Mouse (Mus musculus) liver, embryonic 11.5 days (tissue): ENCODE measurements at regions not wholly inside any gene's neighbourhood (a gene's known extent, or its start where the extent isn't known, plus 50 kb on each side); places are given as distances from the start of the nearest gene placed in this dataset.

Source experiments
- ATAC-seq: fragments of 200-750 bp; cut with Nextera tagmentation; replicated peaks from 2 replicates; pipeline ENCODE4 v1.8.0; 2017; ENCODE audit warnings: moderate number of reproducible peaks, mild to moderate bottlenecking, moderate TSS enrichment, moderate library complexity; ENCODE audit not compliant: low FRiP score
- DNase-seq: peaks from one replicate; pipeline ENCODE4 v3.0.0-alpha.2; 2017; ENCODE audit warnings: low spot score
- H3K27ac ChIP-seq: fragments of 300-500 bp; sonication (generic); 2 replicates; pipeline ENCODE4 v1.5.1; 2014; ENCODE audit warnings: mild to moderate bottlenecking, low read depth, low read length, control low read depth
- H3K27me3 ChIP-seq: fragments of 300-500 bp; sonication (generic); replicated peaks from 2 replicates; pipeline ENCODE4 v1.6.1; 2014; ENCODE audit warnings: low read length, mixed read lengths; ENCODE audit not compliant: control insufficient read depth, insufficient read depth
- H3K36me3 ChIP-seq: fragments of 300-500 bp; sonication (generic); 2 replicates; pipeline ENCODE4 v1.6.1; 2014; ENCODE audit warnings: mild to moderate bottlenecking, low read length, moderate library complexity, mixed read lengths; ENCODE audit not compliant: control insufficient read depth, insufficient read depth
- H3K4me1 ChIP-seq: fragments of 300-500 bp; sonication (generic); replicated peaks from 2 replicates; pipeline ENCODE4 v1.6.1; 2014; ENCODE audit warnings: low read length, mixed read lengths; ENCODE audit not compliant: control insufficient read depth, insufficient read depth
- H3K4me2 ChIP-seq: fragments of 300-500 bp; sonication (generic); 2 replicates; pipeline ENCODE4 v1.6.1; 2014; ENCODE audit warnings: mild to moderate bottlenecking, control low read depth, moderate library complexity
- H3K4me3 ChIP-seq: fragments of 300-500 bp; sonication (generic); 2 replicates; pipeline ENCODE4 v1.5.1; 2014; ENCODE audit warnings: low read depth, low read length, control low read depth
- H3K9ac ChIP-seq: fragments of 300-500 bp; sonication (generic); 2 replicates; pipeline ENCODE4 v1.6.1; 2014; ENCODE audit warnings: low read depth, low read length, control low read depth
- H3K9me3 ChIP-seq: fragments of 300-500 bp; sonication (generic); 2 replicates; pipeline ENCODE4 v1.6.1; 2016; ENCODE audit warnings: low read length, inconsistent platforms, mixed read lengths; ENCODE audit not compliant: control insufficient read depth
- WGBS: fragments of 180-500 bp; shearing (Covaris S2); extraction: QIAGEN DNeasy Blood & Tissue Kit; methylation state at CpG from one replicate; pipeline ENCODE4 v1.1.7; 2014; 5-methylcytosine and 5-hydroxymethylcytosine counted together

DNA sequence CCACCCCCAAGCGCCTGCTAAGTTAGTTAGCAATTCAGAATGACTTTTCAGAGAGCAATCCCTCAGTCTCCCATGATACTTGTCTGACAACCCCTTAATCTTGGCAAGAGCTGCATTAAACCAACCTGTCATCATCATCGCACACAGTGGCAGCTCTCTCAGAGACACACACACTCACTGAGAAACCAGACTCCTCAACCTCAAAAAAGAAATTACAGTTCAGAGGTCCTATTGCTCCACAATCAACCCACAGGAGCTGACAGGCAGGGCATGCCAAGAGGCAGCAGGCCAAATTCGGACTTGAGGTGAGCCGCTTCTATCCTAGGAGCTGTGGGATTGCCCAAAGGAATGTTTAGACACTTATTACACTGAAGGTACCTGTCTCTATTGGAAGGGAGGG, 343.3 kb upstream of the Clint1 start:
- no peak for DNase-seq
- H3K27me3 ChIP-seq, result no peaks in the 10 kb centered on the region
- no peak overlapping the region for H3K9ac ChIP-seq
- no peaks in the 10 kb centered on the region for H3K9me3 ChIP-seq
- ATAC-seq, result no peak
- 65% methylated on average over 4 of the region's 4 CpGs for WGBS
- H3K4me2 ChIP-seq, result no peak overlapping the region
- H3K4me1 ChIP-seq, result no peaks in the 10 kb centered on the region
- H3K36me3 ChIP-seq, result no peaks in the 10 kb centered on the region
- H3K4me3 ChIP-seq, result no peak overlapping the region
- H3K27ac ChIP-seq, result no peak overlapping the region

DNA sequence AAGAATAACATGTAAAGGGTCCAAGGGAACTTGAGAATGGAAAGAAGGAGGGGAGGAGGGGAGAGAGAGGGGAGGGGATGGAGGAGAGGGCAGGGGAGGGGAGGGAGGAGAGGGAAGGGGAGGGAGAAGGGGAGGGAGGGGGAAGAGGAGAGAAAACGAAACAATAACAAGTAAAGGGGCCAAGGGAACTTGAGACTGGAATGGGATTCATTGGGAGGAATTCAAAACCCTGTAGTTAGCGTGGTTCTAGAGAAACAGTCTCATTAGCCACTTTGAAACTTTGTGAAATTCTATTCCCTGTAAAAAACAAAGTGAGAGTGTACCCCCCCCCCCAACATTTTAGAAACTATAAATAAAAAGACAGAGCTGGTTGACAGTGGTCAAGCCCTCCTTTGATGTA, 342.6 kb upstream of the Clint1 start:
- no peaks in the 10 kb centered on the region for H3K36me3 ChIP-seq
- no peak overlapping the region for H3K27ac ChIP-seq
- no peak overlapping the region for H3K9ac ChIP-seq
- H3K27me3 ChIP-seq, result no peaks in the 10 kb centered on the region
- DNase-seq, result no peak
- H3K4me2 ChIP-seq, result no peak overlapping the region
- H3K9me3 ChIP-seq, result no peaks in the 10 kb centered on the region
- no peaks in the 10 kb centered on the region for H3K4me1 ChIP-seq
- no peak for ATAC-seq
- 44% methylated on average over 2 of the region's 2 CpGs for WGBS
- no peak overlapping the region for H3K4me3 ChIP-seq

DNA sequence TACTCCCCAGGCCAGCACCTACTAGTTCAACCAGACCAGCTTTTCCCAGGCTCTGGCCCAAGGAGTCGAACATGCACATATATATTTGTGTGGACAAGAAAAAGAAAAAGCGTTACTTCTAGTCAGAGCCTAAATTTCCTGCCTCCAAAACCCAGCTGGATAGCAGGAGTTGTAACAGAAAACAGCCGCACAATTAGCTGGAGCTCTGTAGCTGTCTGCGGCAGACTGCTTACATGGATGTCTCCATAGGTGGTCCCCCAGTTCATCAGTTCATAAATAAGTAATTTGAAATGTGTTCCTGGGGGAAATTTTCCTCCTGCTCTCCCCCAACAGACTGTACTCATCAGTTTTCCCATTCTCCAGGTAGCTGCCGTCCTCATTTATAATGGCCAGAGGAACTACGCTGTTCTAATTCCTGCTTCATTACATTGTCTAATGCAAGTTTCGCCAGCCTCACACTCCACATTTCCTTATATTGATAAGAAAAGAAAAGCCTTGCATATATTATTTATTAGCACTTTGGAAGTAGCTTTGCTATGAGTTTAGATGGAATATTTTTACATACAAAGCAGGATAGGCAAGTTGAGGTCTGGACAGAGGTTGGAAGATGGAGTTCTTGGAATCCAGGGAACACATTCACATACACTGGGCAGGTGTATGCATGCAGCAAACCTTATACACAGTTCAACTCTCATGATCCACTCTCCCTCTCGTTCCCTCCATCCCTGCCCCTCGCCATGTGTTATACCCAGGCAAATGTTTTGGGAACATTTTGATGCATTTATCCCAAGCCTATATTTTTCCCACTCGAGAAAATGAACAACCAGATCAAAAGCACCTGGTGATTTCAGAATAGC, 337.2 kb upstream of the Clint1 start:
- WGBS, result 79% methylated on average over 10 of the region's 10 CpGs
- H3K9ac ChIP-seq, result no peak overlapping the region
- no peak overlapping the region for H3K4me2 ChIP-seq
- H3K27me3 ChIP-seq, result no peaks in the 10 kb centered on the region
- no peak overlapping the region for H3K4me3 ChIP-seq
- no peak overlapping the region for H3K27ac ChIP-seq
- no peak for DNase-seq
- no peaks in the 10 kb centered on the region for H3K4me1 ChIP-seq
- H3K36me3 ChIP-seq, result no peaks in the 10 kb centered on the region
- ATAC-seq, result no peak
- no peaks in the 10 kb centered on the region for H3K9me3 ChIP-seq

GRCm38 (mm10) chr11:45524720-45525119, 327.1 kb upstream of the Clint1 start:
- Histone ChIP-seq H3K27ac (no peak overlapping the region), H3K4me3 (no peak overlapping the region), H3K36me3 (no peaks in the 10 kb centered on the region), H3K4me2 (no peak overlapping the region), H3K9me3 (no peaks in the 10 kb centered on the region), H3K9ac (no peak overlapping the region), H3K4me1 (0 out of 2 replicates have a peak, but pooled peaks cover 2% of the 10 kb centered on the region), H3K27me3 (no peaks in the 10 kb centered on the region)
- WGBS, result 59% methylated on average over 6 of the region's 6 CpGs
- ATAC-seq (no peak), DNase-seq (no peak)

DNA sequence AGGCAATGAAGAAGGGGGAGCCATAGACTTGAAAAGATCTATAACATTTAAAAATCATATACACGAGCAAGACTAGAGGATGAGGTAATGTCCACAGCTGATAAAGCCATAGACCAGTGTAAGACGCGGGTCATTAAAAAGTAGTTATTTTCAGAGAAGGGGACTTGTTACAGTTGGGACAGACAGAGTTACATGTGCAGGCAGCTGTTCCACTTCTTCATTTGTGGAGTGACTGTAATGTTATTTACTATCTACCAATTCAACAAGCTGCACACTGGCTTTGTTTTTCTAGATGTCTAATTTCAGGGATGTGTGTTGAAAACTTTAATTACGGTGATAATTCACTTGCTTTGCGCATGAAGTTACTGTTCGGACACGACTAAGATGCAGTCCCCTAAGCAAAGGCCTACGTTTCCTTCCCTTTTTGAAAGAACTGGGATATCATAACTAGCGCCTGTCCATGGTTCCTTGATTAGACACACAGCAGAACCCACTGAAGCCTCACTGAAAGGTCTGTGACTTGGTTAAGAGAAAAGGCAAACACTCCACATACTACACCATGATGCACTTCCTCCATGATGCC, 320.7 kb upstream of the Clint1 start:
- DNase-seq (no peak), ATAC-seq (no peak)
- Histone ChIP-seq H3K9ac (no peak overlapping the region), H3K4me2 (no peak overlapping the region), H3K4me1 (no peaks in the 10 kb centered on the region), H3K27me3 (no peaks in the 10 kb centered on the region), H3K4me3 (no peak overlapping the region), H3K27ac (no peak overlapping the region), H3K36me3 (no peaks in the 10 kb centered on the region), H3K9me3 (no peaks in the 10 kb centered on the region)
- 91% methylated on average over 9 of the region's 9 CpGs for WGBS

- ATAC-seq, result no peak
- Histone ChIP-seq H3K9ac (no peak overlapping the region), H3K4me3 (no peak overlapping the region), H3K4me1 (no peaks in the 10 kb centered on the region), H3K9me3 (no peaks in the 10 kb centered on the region), H3K4me2 (no peak overlapping the region), H3K36me3 (no peaks in the 10 kb centered on the region), H3K27me3 (no peaks in the 10 kb centered on the region), H3K27ac (no peak overlapping the region)
- 51% methylated on average over 7 of the region's 7 CpGs for WGBS
- DNase-seq, result no peak
Measured at GRCm38 (mm10) chr11:45533402-45534056, 318.3 kb upstream of the Clint1 start.

GRCm38 (mm10) chr11:45535501-45536025, 316.3 kb upstream of the Clint1 start:
- Histone ChIP-seq H3K27me3 (no peaks in the 10 kb centered on the region), H3K27ac (no peak overlapping the region), H3K9ac (no peak overlapping the region), H3K36me3 (no peaks in the 10 kb centered on the region), H3K4me1 (no peaks in the 10 kb centered on the region), H3K9me3 (no peaks in the 10 kb centered on the region), H3K4me2 (no peak overlapping the region), H3K4me3 (no peak overlapping the region)
- DNase-seq (no peak), ATAC-seq (no peak)
- WGBS, result 58% methylated on average over 8 of the region's 8 CpGs

GRCm38 (mm10) chr11:45538011-45538410, 313.8 kb upstream of the Clint1 start:
- no peaks in the 10 kb centered on the region for H3K9me3 ChIP-seq
- ATAC-seq (no peak), DNase-seq (no peak)
- H3K9ac ChIP-seq, result no peak overlapping the region
- 80% methylated on average over 7 of the region's 7 CpGs for WGBS
- H3K27me3 ChIP-seq, result no peaks in the 10 kb centered on the region
- no peaks in the 10 kb centered on the region for H3K4me1 ChIP-seq
- no peak overlapping the region for H3K4me2 ChIP-seq
- no peak overlapping the region for H3K27ac ChIP-seq
- H3K4me3 ChIP-seq, result no peak overlapping the region
- H3K36me3 ChIP-seq, result no peaks in the 10 kb centered on the region
